Mouse (Mus musculus) heart, embryonic 10.5 days (tissue): ENCODE measurements around the gene Lhx8. TPM values are rescaled to one million over a fixed set of nuclear protein-coding genes. Genes with fewer than 3 reads are reported as not detected.

Experiments
- DNase-seq: peaks from one replicate; pipeline ENCODE4 v3.0.0-alpha.2; 2017; ENCODE audit warnings: low spot score
- H3K27ac ChIP-seq: fragments of 300-500 bp; sonication (generic); 2 replicates; pipeline ENCODE4 v1.5.1; 2016; ENCODE audit warnings: mild to moderate bottlenecking
- H3K27me3 ChIP-seq: fragments of 300-500 bp; sonication (generic); 2 replicates; pipeline ENCODE4 v1.6.1; 2016; ENCODE audit warnings: mild to moderate bottlenecking; ENCODE audit not compliant: poor library complexity, insufficient read depth, severe bottlenecking
- H3K36me3 ChIP-seq: fragments of 300-500 bp; sonication (generic); 2 replicates; pipeline ENCODE4 v1.6.1; 2016; ENCODE audit warnings: mild to moderate bottlenecking, moderate library complexity
- H3K4me1 ChIP-seq: fragments of 300-500 bp; sonication (generic); 2 replicates; pipeline ENCODE4 v1.6.1; 2016; ENCODE audit warnings: mild to moderate bottlenecking
- H3K4me3 ChIP-seq: fragments of 300-500 bp; sonication (generic); 2 replicates; pipeline ENCODE4 v1.5.1; 2016; ENCODE audit warnings: mild to moderate bottlenecking, moderate library complexity
- H3K9me3 ChIP-seq: fragments of 300-500 bp; sonication (generic); 2 replicates; pipeline ENCODE4 v1.6.1; 2016; ENCODE audit warnings: mild to moderate bottlenecking, moderate library complexity
- WGBS: fragments of 180-500 bp; shearing (Covaris S2); methylation state at CpG from one replicate; pipeline ENCODE4 v1.1.7; 2016; 5-methylcytosine and 5-hydroxymethylcytosine counted together
- polyA plus RNA-seq: library from polyadenylated mRNA; unstranded; fragments of >200 nt; fragmentation: Nextera tagmentation; extraction: Ambion mirVana; gene quantifications from 2 replicates; pipeline ENCODE4 v1.2.1, GENCODE M21; 2016

Lhx8 gene
- polyA plus RNA-seq, 1 experiment from 2014 or later = 0.84 TPM

GRCm38 (mm10) chr3:154332213-154332530 is 1.7 kb upstream of the Lhx8 start:
- H3K27ac ChIP-seq = no peak overlapping the region
- H3K9me3 ChIP-seq = no peaks in the 10 kb centered on the region
- H3K4me3 ChIP-seq = peak overlapping the region; percentile 38
- H3K36me3 ChIP-seq = no peaks in the 10 kb centered on the region
- DNase-seq = no peak
- H3K27me3 ChIP-seq = peaks cover 86% of the 10 kb centered on the region
- peaks cover 20% of the 10 kb centered on the region for H3K4me1 ChIP-seq
- 0% methylated on average over 20 of the region's 20 CpGs for WGBS

- Histone ChIP-seq H3K36me3 (no peaks in the 10 kb centered on the region), H3K9me3 (no peaks in the 10 kb centered on the region), H3K27ac (no peak overlapping the region), H3K4me1 (peaks cover 20% of the 10 kb centered on the region), H3K27me3 (peaks cover 86% of the 10 kb centered on the region), H3K4me3 (peak overlapping the region; percentile 38)
- no peak for DNase-seq
- whole genome bisulfite sequencing = 2% methylated on average over 21 of the region's 21 CpGs
Observed at GRCm38 (mm10) chr3:154331506-154332212, 1.2 kb upstream of the Lhx8 start.

GRCm38 (mm10) chr3:154331003-154331340 is 513 bp upstream of the Lhx8 start:
- Histone ChIP-seq H3K27me3 (peaks cover 86% of the 10 kb centered on the region), H3K4me1 (peaks cover 20% of the 10 kb centered on the region), H3K27ac (no peak overlapping the region), H3K9me3 (no peaks in the 10 kb centered on the region), H3K4me3 (no peak overlapping the region), H3K36me3 (no peaks in the 10 kb centered on the region)
- whole genome bisulfite sequencing = under 1% methylated on average over 10 of the region's 10 CpGs
- DNase-seq = no peak

GRCm38 (mm10) chr3:154329323-154330180 is 907 bp downstream of the Lhx8 start:
- Histone ChIP-seq H3K27ac (no peak overlapping the region), H3K36me3 (no peaks in the 10 kb centered on the region)
- WGBS = under 1% methylated on average over 54 of the region's 54 CpGs

GRCm38 (mm10) chr3:154328721-154329322 is 1.6 kb downstream of the Lhx8 start:
- Histone ChIP-seq H3K36me3 (no peaks in the 10 kb centered on the region), H3K27me3 (peaks cover 86% of the 10 kb centered on the region), H3K27ac (peak overlapping the region; percentile 69), H3K9me3 (no peaks in the 10 kb centered on the region), H3K4me3 (peak overlapping the region; percentile 63), H3K4me1 (peaks cover 20% of the 10 kb centered on the region)
- no peak for DNase-seq
- WGBS = under 1% methylated on average over 22 of the region's 22 CpGs

More at GRCm38 (mm10) chr3:154329323-154330180, 907 bp downstream of the Lhx8 start:
- Histone ChIP-seq H3K9me3 (no peaks in the 10 kb centered on the region), H3K27me3 (peaks cover 86% of the 10 kb centered on the region), H3K4me1 (peaks cover 20% of the 10 kb centered on the region), H3K4me3 (peak overlapping the region; percentile 47)
- no peak for DNase-seq

GRCm38 (mm10) chr3:154327883-154328720 is 2.4 kb downstream of the Lhx8 start:
- WGBS = 2% methylated on average over 86 of the region's 86 CpGs

GRCm38 (mm10) chr3:154327110-154327882 is 3.2 kb downstream of the Lhx8 start:
- Histone ChIP-seq H3K9me3 (no peaks in the 10 kb centered on the region), H3K4me1 (peaks cover 20% of the 10 kb centered on the region), H3K36me3 (no peaks in the 10 kb centered on the region), H3K27me3 (peaks cover 75% of the 10 kb centered on the region), H3K4me3 (peak overlapping the region; percentile 63; the same call in 1 of the 2 replicates), H3K27ac (no peak overlapping the region)
- DNase-seq = no peak
- 2% methylated on average over 13 of the region's 13 CpGs for WGBS

More at GRCm38 (mm10) chr3:154327883-154328720, 2.4 kb downstream of the Lhx8 start:
- Histone ChIP-seq H3K27me3 (peaks cover 83% of the 10 kb centered on the region), H3K9me3 (no peaks in the 10 kb centered on the region), H3K36me3 (no peaks in the 10 kb centered on the region), H3K4me3 (peak overlapping the region; percentile 63), H3K27ac (peak overlapping the region; percentile 69), H3K4me1 (peaks cover 20% of the 10 kb centered on the region)
- no peak for DNase-seq

GRCm38 (mm10) chr3:154321921-154322574 is 8.4 kb downstream of the Lhx8 start:
- DNase-seq = no peak
- 62% methylated on average over 13 of the region's 13 CpGs for WGBS
- H3K4me3 ChIP-seq = no peak overlapping the region
- no peaks in the 10 kb centered on the region for H3K9me3 ChIP-seq
- H3K27me3 ChIP-seq = peaks cover 60% of the 10 kb centered on the region
- no peak overlapping the region for H3K27ac ChIP-seq
- no peaks in the 10 kb centered on the region for H3K36me3 ChIP-seq
- H3K4me1 ChIP-seq = no peaks in the 10 kb centered on the region

- 15% methylated on average over 5 of the region's 5 CpGs for WGBS
- DNase-seq = no peak
- Histone ChIP-seq H3K27ac (no peak overlapping the region), H3K9me3 (no peaks in the 10 kb centered on the region), H3K27me3 (peaks cover 33% of the 10 kb centered on the region), H3K36me3 (no peaks in the 10 kb centered on the region), H3K4me1 (no peaks in the 10 kb centered on the region), H3K4me3 (no peak overlapping the region)
Observed at GRCm38 (mm10) chr3:154317651-154318248, 12.7 kb downstream of the Lhx8 start.

GRCm38 (mm10) chr3:154305163-154305884 is 25.1 kb downstream of the Lhx8 start:
- H3K36me3 ChIP-seq = no peaks in the 10 kb centered on the region
- no peak overlapping the region for H3K4me3 ChIP-seq
- WGBS = 63% methylated on average over 16 of the region's 16 CpGs
- no peaks in the 10 kb centered on the region for H3K27me3 ChIP-seq
- no peaks in the 10 kb centered on the region for H3K4me1 ChIP-seq
- no peak overlapping the region for H3K27ac ChIP-seq
- DNase-seq = no peak
- no peaks in the 10 kb centered on the region for H3K9me3 ChIP-seq

GRCm38 (mm10) chr3:154301102-154301501 is 29.4 kb downstream of the Lhx8 start:
- Histone ChIP-seq H3K36me3 (no peaks in the 10 kb centered on the region), H3K4me3 (no peak overlapping the region), H3K27me3 (no peaks in the 10 kb centered on the region), H3K27ac (no peak overlapping the region), H3K9me3 (no peaks in the 10 kb centered on the region), H3K4me1 (0 out of 2 replicates have a peak, but pooled peaks cover 5% of the 10 kb centered on the region)
- 65% methylated on average over 4 of the region's 4 CpGs for WGBS
- DNase-seq = no peak
